ENCODE assay signal across 8 mouse cellular contexts in the genomic region with DNA sequence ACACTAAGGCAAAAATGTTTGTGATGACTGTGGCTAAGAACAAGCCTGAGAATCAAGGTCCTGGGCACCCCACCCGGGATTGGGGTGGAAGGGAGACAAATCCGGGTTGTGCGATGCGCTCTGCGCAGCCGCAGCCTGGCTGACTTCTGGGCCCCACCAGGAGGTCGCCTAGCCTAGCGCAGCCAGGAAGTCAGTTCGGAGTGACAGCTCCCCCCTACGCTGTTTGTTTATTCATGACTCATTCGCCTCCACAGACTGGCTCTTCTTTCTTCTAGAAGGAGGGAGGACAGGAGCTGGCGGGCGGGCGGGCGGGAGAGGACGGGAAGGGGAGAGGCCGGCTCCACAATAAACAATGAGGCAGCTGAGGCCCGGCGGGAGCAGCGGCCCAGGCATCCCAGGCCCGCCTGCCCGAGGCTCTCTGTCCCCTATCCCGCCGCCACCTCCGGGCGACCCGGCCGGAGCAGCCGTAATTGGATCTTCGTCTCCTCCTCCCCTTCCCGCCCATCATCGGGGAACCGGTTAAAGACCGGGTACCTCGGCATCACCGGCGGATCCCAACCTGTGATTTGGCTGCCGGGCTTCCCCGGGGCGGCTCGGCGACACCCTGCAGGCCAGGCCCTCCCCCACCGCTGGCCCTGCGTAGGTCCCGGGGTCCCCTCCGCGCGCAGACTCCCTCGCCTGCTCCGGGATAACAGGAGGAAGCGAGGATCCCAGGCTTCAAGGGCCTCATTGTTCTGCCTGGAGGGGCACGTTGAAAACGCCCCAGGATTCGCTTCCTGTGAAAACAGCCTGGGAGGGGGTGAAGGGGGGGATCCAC.
A peak's percentile ranks its signal among the peaks of the same experiment; 100 is the strongest.
DNase-seq lines count a peak whose midpoint lies in the region; ATAC-seq lines count a peak whose summit lies in the region.

No protein-coding gene starts in this region.

- H3K27me3 ChIP-seq in hindbrain, embryonic 15.5 days, result no peaks in the 10 kb centered on the region

- H3K9ac ChIP-seq in hindbrain, embryonic 15.5 days, result peak overlapping the region; percentile 64

- DNase-seq in MN1 (ENCODE audit: low spot score), result peak; percentile 93
- peak; percentile 93 to 95 for DNase-seq in cerebellum, postnatal 10 days
- DNase-seq in frontal cortex, postnatal 36 days (ENCODE audit: low spot score in 2 of 2), result peak; percentile 80
- peak; percentile 81 to 83 for DNase-seq in layer of hippocampus, postnatal 36 days
- DNase-seq in lung, postnatal 25 days (ENCODE audit: low spot score), result peak; percentile 91
- peak; percentile 82 for DNase-seq in retina, embryonic 14.5 days (ENCODE audit: low spot score)
- DNase-seq in thymus, postnatal 36 days, result peak; percentile 87 to 92

- ATAC-seq in hindbrain, embryonic 15.5 days (ENCODE audit: low FRiP score, low read depth), result peak; percentile 93

- peak overlapping the region; percentile 98 for H3K27ac ChIP-seq in hindbrain, embryonic 15.5 days (replicated peaks)

- peaks cover 35% of the 10 kb centered on the region for H3K4me1 ChIP-seq in hindbrain, embryonic 15.5 days (replicated peaks)

- H3K4me2 ChIP-seq in hindbrain, embryonic 15.5 days, result peak overlapping the region; percentile 79

- H3K9me3 ChIP-seq in hindbrain, embryonic 15.5 days, result no peaks in the 10 kb centered on the region

- under 1% methylated on average over 52 of the region's 54 CpGs for WGBS in hindbrain, embryonic 15.5 days

- H3K4me3 ChIP-seq in hindbrain, embryonic 15.5 days, result peak overlapping the region; percentile 41

- no peaks in the 10 kb centered on the region for H3K36me3 ChIP-seq in hindbrain, embryonic 15.5 days

Comparison
In these comparisons a context has a peak if more than half of its experiments do, and no peak if none do; other contexts are left out.
1. Peak in every context shown above with its lines: DNase-seq, ATAC-seq, H3K4me3 ChIP-seq and H3K27ac ChIP-seq.